Mouse (Mus musculus) heart, embryonic 14.5 days (tissue): ENCODE results near the gene Vmn1r114. TPM values are rescaled to one million over a fixed set of nuclear protein-coding genes. Genes with fewer than 3 reads are reported as not detected.
"Not testable (repeated sequence)": the region's sequence is repeated elsewhere in the genome, so short reads cannot be mapped to it uniquely, and the experiment has no call there.

Source experiments
- ATAC-seq: fragments of 200-750 bp; cut with Nextera tagmentation; 2 replicates; pipeline ENCODE4 v1.8.0; 2017; ENCODE audit warnings: low read depth, moderate TSS enrichment; ENCODE audit not compliant: insufficient number of reproducible peaks, insufficient read depth, low FRiP score
- H3K27ac ChIP-seq, 2 experiments: fragments of 200-500 bp in 1 of 2; fragments of 300-500 bp in 1 of 2; sonication (generic) in 1 of 2; replicated peaks in 1 of 2; 2 replicates each; pipeline ENCODE4 v1.5.1; 2012 to 2014; ENCODE audit warnings: low read depth in 2 of 2, low read length in 2 of 2, control low read depth in 1 of 2, mild to moderate bottlenecking in 1 of 2, mixed read lengths in 1 of 2; ENCODE audit not compliant: control insufficient read depth in 1 of 2, insufficient read depth in 1 of 2
- H3K27me3 ChIP-seq: fragments of 300-500 bp; sonication (generic); 2 replicates; pipeline ENCODE4 v1.6.1; 2014; ENCODE audit warnings: mild to moderate bottlenecking, low read length, control low read depth; ENCODE audit not compliant: control insufficient read depth, insufficient read depth
- H3K36me3 ChIP-seq: fragments of 300-500 bp; sonication (generic); 2 replicates; pipeline ENCODE4 v1.6.1; 2014; ENCODE audit warnings: mild to moderate bottlenecking, control low read depth, low read length, mixed read lengths; ENCODE audit not compliant: control insufficient read depth, insufficient read depth
- H3K4me1 ChIP-seq, 2 experiments: fragments of 200-500 bp in 1 of 2; fragments of 300-500 bp in 1 of 2; sonication (generic) in 1 of 2; 2 replicates each; pipeline ENCODE4 v1.6.1; 2012 to 2014; ENCODE audit warnings: low read length in 2 of 2, control low read depth in 1 of 2, mixed read lengths in 1 of 2; ENCODE audit not compliant: control insufficient read depth in 2 of 2, insufficient read depth in 2 of 2
- H3K4me2 ChIP-seq: fragments of 300-500 bp; sonication (generic); 2 replicates; pipeline ENCODE4 v1.6.1; 2014; ENCODE audit warnings: mild to moderate bottlenecking, low read length
- H3K4me3 ChIP-seq, 2 experiments: fragments of 200-500 bp in 1 of 2; fragments of 300-500 bp in 1 of 2; sonication (generic) in 1 of 2; 2 replicates each; pipeline ENCODE4 v1.5.1; 2012 to 2014; ENCODE audit warnings: low read length in 2 of 2, mild to moderate bottlenecking in 2 of 2, control low read depth in 1 of 2, low read depth in 1 of 2, moderate library complexity in 1 of 2; ENCODE audit not compliant: control insufficient read depth in 1 of 2, insufficient read depth in 1 of 2
- H3K9ac ChIP-seq: fragments of 300-500 bp; sonication (generic); 2 replicates; pipeline ENCODE4 v1.6.1; 2014; ENCODE audit warnings: mild to moderate bottlenecking, low read length
- H3K9me3 ChIP-seq: fragments of 300-500 bp; sonication (generic); 2 replicates; pipeline ENCODE4 v1.6.1; 2016; ENCODE audit warnings: low read length, control low read depth; ENCODE audit not compliant: control insufficient read depth
- WGBS: fragments of 180-500 bp; shearing (Covaris S2); extraction: QIAGEN DNeasy Blood & Tissue Kit; methylation state at CpG from one replicate; pipeline ENCODE4 v1.1.7; 2014; 5-methylcytosine and 5-hydroxymethylcytosine counted together
- polyA plus RNA-seq: library from polyadenylated mRNA; unstranded; fragments of >200 nt; fragmentation: Nextera tagmentation; extraction: Ambion mirVana; gene quantifications from 2 replicates; pipeline ENCODE4 v1.2.1, GENCODE M21; 2014

The Vmn1r114 gene
- polyA plus RNA-seq: not detected in 2 replicates

DNA sequence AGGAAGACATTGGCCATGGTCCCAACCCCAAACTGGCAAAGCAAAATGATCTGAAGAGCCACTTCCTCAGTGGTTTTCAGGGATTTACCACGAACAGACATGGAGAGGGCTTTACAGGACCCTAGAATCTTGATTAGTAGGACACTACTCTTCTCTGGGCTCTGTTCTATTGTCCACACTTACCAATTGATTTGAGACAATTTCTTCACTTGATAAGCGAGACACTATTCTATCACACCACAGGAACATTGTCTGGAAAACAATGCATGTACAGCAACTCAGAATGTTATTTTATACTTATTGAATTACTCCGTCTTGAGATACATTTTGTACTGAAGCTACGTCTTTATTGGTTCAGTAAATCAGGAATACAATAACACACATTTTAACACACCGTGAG, at the start of gene Vmn1r114:
Gene Vmn1r114 (minus strand): TSS at position 101 of the 400 bp plus-strand sequence.
- H3K27ac ChIP-seq, H3K9me3 ChIP-seq, H3K4me1 ChIP-seq, H3K9ac ChIP-seq, H3K4me2 ChIP-seq, H3K36me3 ChIP-seq, H3K4me3 ChIP-seq, ATAC-seq, H3K27me3 ChIP-seq: not testable (repeated sequence)
- WGBS: no CpG with 5 or more reads among the region's 5 CpGs

DNA sequence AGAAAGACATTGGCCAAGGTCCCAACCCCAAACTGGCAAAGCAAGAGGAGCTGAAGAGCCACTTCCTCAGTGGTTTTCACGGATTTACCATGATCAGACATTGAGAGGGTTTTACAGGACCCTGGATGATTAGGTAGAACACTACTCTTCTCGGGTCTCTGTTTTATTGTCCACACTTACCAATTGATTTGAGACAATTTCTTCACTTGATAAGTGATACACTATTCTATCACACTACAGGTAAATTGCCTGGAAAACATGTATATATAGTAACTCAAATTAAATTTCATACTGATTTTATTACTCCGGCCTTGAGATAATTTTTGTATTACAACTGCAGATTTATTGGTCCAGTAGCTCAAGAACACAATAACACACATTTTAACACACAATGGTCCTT, 32.9 kb upstream of the Vmn1r114 start, which contains the start of gene Vmn1r115:
Gene Vmn1r115 (minus strand): TSS at position 101 of the 400 bp plus-strand sequence.
- not testable (repeated sequence) for ATAC-seq, H3K4me2 ChIP-seq, H3K27me3 ChIP-seq, H3K27ac ChIP-seq, H3K9me3 ChIP-seq, H3K9ac ChIP-seq, H3K4me3 ChIP-seq, H3K36me3 ChIP-seq, H3K4me1 ChIP-seq
- WGBS: 100% methylated on average over 1 of the region's 3 CpGs

DNA sequence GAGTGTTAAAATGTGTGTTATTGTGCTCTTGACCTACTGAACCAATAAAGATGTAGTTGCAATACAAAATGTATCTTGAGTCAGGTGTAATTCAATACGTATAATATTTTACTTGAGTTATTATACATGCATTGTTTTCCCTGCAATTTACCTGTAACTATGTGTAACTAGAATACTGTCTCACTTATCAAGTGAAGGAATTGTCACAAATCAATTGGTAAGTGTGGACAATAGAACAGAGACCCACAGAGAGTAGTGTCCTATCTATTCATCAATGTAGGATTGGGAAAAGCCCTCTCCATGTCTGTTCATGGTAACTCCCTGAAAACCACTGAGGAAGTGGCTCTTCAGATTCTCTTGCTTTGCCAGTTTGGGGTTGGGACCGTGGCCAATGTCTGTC, 25.0 kb downstream of the Vmn1r114 start, which contains the start of gene Vmn1r113:
Gene Vmn1r113 (plus strand): TSS at position 301 of the 400 bp plus-strand sequence.
- not testable (repeated sequence) for H3K27me3 ChIP-seq, ATAC-seq, H3K4me1 ChIP-seq, H3K36me3 ChIP-seq, H3K9me3 ChIP-seq, H3K9ac ChIP-seq, H3K4me2 ChIP-seq, H3K4me3 ChIP-seq, H3K27ac ChIP-seq
- 50% methylated on average over 2 of the region's 2 CpGs for WGBS

DNA sequence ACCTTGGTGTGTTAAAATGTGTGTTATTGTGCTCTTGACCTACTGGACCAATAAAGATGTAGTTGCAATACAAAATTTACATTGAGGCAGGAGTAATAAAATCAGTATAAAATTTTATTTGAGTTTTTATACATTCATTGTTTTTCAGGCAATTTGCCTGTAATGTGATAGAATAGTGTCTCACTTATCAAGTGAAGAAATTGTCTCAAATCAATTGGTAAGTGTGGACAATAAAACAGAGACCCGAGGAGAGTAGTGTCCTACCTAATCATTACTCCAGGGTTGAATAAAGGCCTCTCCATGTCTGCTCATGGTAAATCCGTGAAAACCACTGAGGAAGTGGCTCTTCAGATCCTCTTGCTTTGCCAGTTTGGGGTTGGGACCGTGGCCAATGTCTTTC, 41.1 kb downstream of the Vmn1r114 start, which contains the start of gene Vmn1r112:
Gene Vmn1r112 (plus strand): TSS at position 301 of the 400 bp plus-strand sequence.
- not testable (repeated sequence) for H3K9ac ChIP-seq, H3K4me3 ChIP-seq, ATAC-seq, H3K4me1 ChIP-seq, H3K27ac ChIP-seq, H3K36me3 ChIP-seq, H3K9me3 ChIP-seq, H3K4me2 ChIP-seq, H3K27me3 ChIP-seq
- WGBS: no CpG with 5 or more reads among the region's 3 CpGs

Other genes starting within 250 kb of the Vmn1r114 start
- not detected in 2 replicates for gene Gm4141, start 235.9 kb downstream of the Vmn1r114 start, polyA plus RNA-seq
- gene Gm4513, start 213.2 kb downstream of the Vmn1r114 start, polyA plus RNA-seq: not detected in 2 replicates
- gene Vmn1r107, start 143.3 kb downstream of the Vmn1r114 start, polyA plus RNA-seq: not detected in 2 replicates
- gene Vmn1r111, start 109.0 kb downstream of the Vmn1r114 start, polyA plus RNA-seq: not detected in 2 replicates
- not detected in 2 replicates for gene Gm10668, start 81.6 kb downstream of the Vmn1r114 start, polyA plus RNA-seq
- not detected in 2 replicates for gene Vmn1r112, start 41.0 kb downstream of the Vmn1r114 start, polyA plus RNA-seq
- not detected in 2 replicates for gene Vmn1r113, start 24.9 kb downstream of the Vmn1r114 start, polyA plus RNA-seq
- gene Vmn1r115, start 32.8 kb upstream of the Vmn1r114 start, polyA plus RNA-seq: not detected in 2 replicates
- gene Vmn1r116, start 60.1 kb upstream of the Vmn1r114 start, polyA plus RNA-seq: not detected in 2 replicates
- gene Vmn1r117, start 71.9 kb upstream of the Vmn1r114 start, polyA plus RNA-seq: not detected in 2 replicates
- not detected in 2 replicates for gene Vmn1r118, start 100.2 kb upstream of the Vmn1r114 start, polyA plus RNA-seq
- gene Vmn1r119, start 200.3 kb upstream of the Vmn1r114 start, polyA plus RNA-seq: not detected in 2 replicates
- gene Vmn1r120, start 241.6 kb upstream of the Vmn1r114 start, polyA plus RNA-seq: not detected in 2 replicates